Mouse (Mus musculus): Measurements from ENCODE around the gene Sipa1. TPM values are rescaled to one million over a fixed set of nuclear protein-coding genes. Genes with fewer than 3 reads are reported as not detected.

The Sipa1 gene
- total RNA-seq, 2 experiments from 2014 or later, result 85.0 to 90.1 TPM

- no peak for DNase-seq (ENCODE audit: low spot score in 2 of 2)
These were observed 15.7 kb downstream of the Sipa1 start for GRCm38 (mm10) chr19:5647791-5648190.

GRCm38 (mm10) chr19:5646731-5647330 lies 16.7 kb downstream of the Sipa1 start:
- no peak for DNase-seq (ENCODE audit: low spot score in 2 of 2)

- no peak for DNase-seq (ENCODE audit: low spot score in 2 of 2)
These were observed 18.2 kb downstream of the Sipa1 start for GRCm38 (mm10) chr19:5645280-5645679.

GRCm38 (mm10) chr19:5641641-5642040 lies 21.9 kb downstream of the Sipa1 start:
- DNase-seq (ENCODE audit: low spot score in 2 of 2), result no peak

- no peak for DNase-seq (ENCODE audit: low spot score in 2 of 2)
These were observed 22.5 kb downstream of the Sipa1 start for GRCm38 (mm10) chr19:5641021-5641420.

GRCm38 (mm10) chr19:5640339-5640738 lies 23.2 kb downstream of the Sipa1 start:
- no peak for DNase-seq (ENCODE audit: low spot score in 2 of 2)

- no peak for DNase-seq (ENCODE audit: low spot score in 2 of 2)
These were observed 25.0 kb downstream of the Sipa1 start for GRCm38 (mm10) chr19:5638416-5639005.

GRCm38 (mm10) chr19:5637069-5638047 lies 26.1 kb downstream of the Sipa1 start, which contains the start of gene Rela:
TSS of gene Rela (plus strand) at chr19:5637483.
- DNase-seq (ENCODE audit: low spot score in 2 of 2), result peak; percentile 79 to 85

- no peak for DNase-seq (ENCODE audit: low spot score in 2 of 2)
These were observed 26.9 kb downstream of the Sipa1 start for GRCm38 (mm10) chr19:5636571-5637041.

GRCm38 (mm10) chr19:5636036-5636570 lies 27.4 kb downstream of the Sipa1 start:
- no peak for DNase-seq (ENCODE audit: low spot score in 2 of 2)

GRCm38 (mm10) chr19:5632120-5632519 lies 31.4 kb downstream of the Sipa1 start:
- no peak for DNase-seq (ENCODE audit: low spot score in 2 of 2)

- no peak for DNase-seq (ENCODE audit: low spot score in 2 of 2)
These were observed 33.6 kb downstream of the Sipa1 start for GRCm38 (mm10) chr19:5629907-5630306.

GRCm38 (mm10) chr19:5625311-5625710 lies 38.2 kb downstream of the Sipa1 start:
- no peak for DNase-seq (ENCODE audit: low spot score in 2 of 2)

- DNase-seq (ENCODE audit: low spot score in 2 of 2), result no peak
These were observed 41.6 kb downstream of the Sipa1 start for GRCm38 (mm10) chr19:5621884-5622283.

- DNase-seq (ENCODE audit: low spot score in 2 of 2), result no peak
These were observed 43.5 kb downstream of the Sipa1 start for GRCm38 (mm10) chr19:5620007-5620406.

GRCm38 (mm10) chr19:5614953-5615352 lies 48.6 kb downstream of the Sipa1 start:
- no peak for DNase-seq (ENCODE audit: low spot score in 2 of 2)

- no peak for DNase-seq (ENCODE audit: low spot score in 2 of 2)
These were observed 50.6 kb downstream of the Sipa1 start for GRCm38 (mm10) chr19:5612762-5613411.

GRCm38 (mm10) chr19:5611973-5612372 lies 51.5 kb downstream of the Sipa1 start:
- DNase-seq (ENCODE audit: low spot score in 2 of 2), result no peak

- DNase-seq (ENCODE audit: low spot score in 2 of 2), result peak; percentile 72 to 86
These were observed 53.7 kb downstream of the Sipa1 start, which contains the start of gene Kat5 for GRCm38 (mm10) chr19:5609547-5610404. TSS of gene Kat5 (minus strand) at chr19:5610237.

GRCm38 (mm10) chr19:5609171-5609546 lies 54.3 kb downstream of the Sipa1 start:
- DNase-seq (ENCODE audit: low spot score in 2 of 2), result no peak

Measured in adrenal gland, postnatal 4 days (tissue).